Mouse (Mus musculus) yolk sac, embryonic 10.5 days (tissue): ENCODE measurements around the gene Tmsb15a.
"Not testable (repeated sequence)": the region's sequence is repeated elsewhere in the genome, so short reads cannot be mapped to it uniquely, and the experiment has no call there.

Source experiments
- DNase-seq: peaks from one replicate; pipeline ENCODE4 v3.0.0-alpha.2; 2017; ENCODE audit warnings: low spot score

Tmsb15a gene

GRCm38 (mm10) chrX:135725161-135725560, at the start of gene Tmsb15a:
Gene Tmsb15a (minus strand): TSS chrX:135725261.
- no peak for DNase-seq

GRCm38 (mm10) chrX:135768565-135768964, 43.5 kb upstream of the Tmsb15a start:
- no peak for DNase-seq

- DNase-seq: no peak
These were observed 43.0 kb upstream of the Tmsb15a start for GRCm38 (mm10) chrX:135768043-135768548.

- no peak for DNase-seq
These were observed 36.6 kb upstream of the Tmsb15a start for GRCm38 (mm10) chrX:135761707-135762106.

- DNase-seq: peak; percentile 13
These were observed 27.8 kb upstream of the Tmsb15a start for GRCm38 (mm10) chrX:135752832-135753231.

GRCm38 (mm10) chrX:135745376-135745775, 20.3 kb upstream of the Tmsb15a start:
- DNase-seq: not testable (repeated sequence)

- no peak for DNase-seq
These were observed 17.9 kb upstream of the Tmsb15a start for GRCm38 (mm10) chrX:135743056-135743355.

- peak; percentile 85 for DNase-seq
These were observed 17.4 kb upstream of the Tmsb15a start, which contains the start of the genes Armcx5 and Gprasp1 for GRCm38 (mm10) chrX:135742304-135743055. Gene Armcx5 (plus strand): TSS chrX:135742733. Gene Gprasp1 (plus strand): TSS chrX:135742733.

GRCm38 (mm10) chrX:135738730-135739520, 13.9 kb upstream of the Tmsb15a start:
- DNase-seq: no peak

GRCm38 (mm10) chrX:135712845-135713244, 12.2 kb downstream of the Tmsb15a start:
- DNase-seq: no peak

GRCm38 (mm10) chrX:135704349-135704748, 20.7 kb downstream of the Tmsb15a start:
- DNase-seq: no peak

- DNase-seq: no peak
These were observed 21.9 kb downstream of the Tmsb15a start for GRCm38 (mm10) chrX:135703111-135703510.

GRCm38 (mm10) chrX:135693633-135694032, 31.4 kb downstream of the Tmsb15a start, which contains the start of gene Tcp11x2:
Gene Tcp11x2 (minus strand): TSS chrX:135693790.
- no peak for DNase-seq

- no peak for DNase-seq
These were observed 37.3 kb downstream of the Tmsb15a start for GRCm38 (mm10) chrX:135687802-135688201.

GRCm38 (mm10) chrX:135681858-135682257, 43.2 kb downstream of the Tmsb15a start:
- no peak for DNase-seq
